Mouse (Mus musculus) midbrain, embryonic 11.5 days (tissue): ENCODE measurements around the gene Hdhd3. TPM values are rescaled to one million over a fixed set of nuclear protein-coding genes. Genes with fewer than 3 reads are reported as not detected.

Source experiments
- polyA plus RNA-seq: library from polyadenylated mRNA; unstranded; fragments of >200 nt; fragmentation: Nextera tagmentation; extraction: Ambion mirVana; gene quantifications from 2 replicates; pipeline ENCODE4 v1.2.1, GENCODE M21; 2014

Gene Hdhd3
- polyA plus RNA-seq, 1 experiment from 2014 or later: 12.1 TPM

Other genes starting within 250 kb of the Hdhd3 start
- gene Slc31a2, start 240.9 kb downstream of the Hdhd3 start, polyA plus RNA-seq: 9.1 and 10.2 TPM in 2 replicates
- gene Fkbp15, start 142.9 kb downstream of the Hdhd3 start, polyA plus RNA-seq: 17.9 and 19.6 TPM in 2 replicates
- gene Slc31a1, start 142.7 kb downstream of the Hdhd3 start, polyA plus RNA-seq: 50.2 and 52.4 TPM in 2 replicates
- gene Cdc26, start 94.8 kb downstream of the Hdhd3 start, polyA plus RNA-seq: 176 and 178 TPM in 2 replicates
- gene Prpf4, start 94.7 kb downstream of the Hdhd3 start, polyA plus RNA-seq: 28.0 and 29.9 TPM in 2 replicates
- gene Rnf183, start 68.2 kb downstream of the Hdhd3 start, polyA plus RNA-seq: not detected in 2 replicates
- 6.3 and 7.9 TPM in 2 replicates for gene Wdr31, start 32.6 kb downstream of the Hdhd3 start, polyA plus RNA-seq
- 0.46 and 0.66 TPM in 2 replicates for gene Bspry, start 23.4 kb downstream of the Hdhd3 start, polyA plus RNA-seq
- 86.8 and 90.8 TPM in 2 replicates for gene Alad, start 16.5 kb upstream of the Hdhd3 start, polyA plus RNA-seq
- 137 TPM in 2 replicates for gene Pole3, start 21.6 kb upstream of the Hdhd3 start, polyA plus RNA-seq
- 1.1 and 1.8 TPM in 2 replicates for gene 4933430I17Rik, start 21.9 kb upstream of the Hdhd3 start, polyA plus RNA-seq
- gene Rgs3, start 56.4 kb upstream of the Hdhd3 start, polyA plus RNA-seq: 22.3 and 23.9 TPM in 2 replicates